Mouse (Mus musculus) cortical plate, adult 2 months (tissue): Measurements from ENCODE around the gene Mboat2. TPM values are rescaled to one million over a fixed set of nuclear protein-coding genes. Genes with fewer than 3 reads are reported as not detected.

ENCODE experiments used
- H3K27ac ChIP-seq: fragments of 200-500 bp; 2 replicates; pipeline ENCODE4 v1.5.1; 2012; ENCODE audit warnings: low read length, control low read depth, inconsistent platforms; ENCODE audit not compliant: insufficient read depth
- H3K4me1 ChIP-seq: fragments of 200-500 bp; 2 replicates; pipeline ENCODE4 v1.6.1; 2011; ENCODE audit warnings: low read length; ENCODE audit not compliant: control insufficient read depth, insufficient read depth
- H3K4me3 ChIP-seq: fragments of 200-500 bp; 2 replicates; pipeline ENCODE4 v1.5.1; 2011; ENCODE audit warnings: mild to moderate bottlenecking, low read length, control low read depth; ENCODE audit not compliant: insufficient read depth
- CTCF ChIP-seq: fragments of 200-500 bp; IDR thresholded peaks from 2 replicates; pipeline ENCODE4 v1.5.1; 2011; ENCODE audit warnings: mild to moderate bottlenecking, control low read depth, low read length; ENCODE audit not compliant: insufficient read depth; ENCODE audit errors: extremely low read depth
- POLR2A ChIP-seq: fragments of 200-500 bp; IDR thresholded peaks from 2 replicates; pipeline ENCODE4 v1.6.1; 2011; ENCODE audit warnings: mild to moderate bottlenecking, low read length, control low read depth; ENCODE audit not compliant: insufficient read depth; ENCODE audit errors: extremely low read depth
- polyA plus RNA-seq: library from polyadenylated mRNA; depleted of rRNA; stranded (reverse); fragments of >200 nt; gene quantifications from 2 replicates; pipeline ENCODE4 v1.2.3, GENCODE M21; 2012

The Mboat2 gene
- polyA plus RNA-seq, 1 experiment: 27.9 TPM

- peak overlapping the region; percentile 91 for H3K27ac ChIP-seq
- peak; percentile 59; the same call in 1 of the 2 replicates for TF ChIP-seq POLR2A
- TF ChIP-seq CTCF: no peak
- H3K4me3 ChIP-seq: peak overlapping the region; percentile 85
- peaks cover 6% of the 10 kb centered on the region for H3K4me1 ChIP-seq
Observed at GRCm38 (mm10) chr12:24831153-24831963, 679 bp downstream of the Mboat2 start.

- Histone ChIP-seq H3K4me3 (peak overlapping the region; percentile 85), H3K4me1 (peaks cover 7% of the 10 kb centered on the region), H3K27ac (no peak overlapping the region)
- TF ChIP-seq POLR2A (no peak), CTCF (no peak)
Observed at GRCm38 (mm10) chr12:24831964-24832427, 1.3 kb downstream of the Mboat2 start.

GRCm38 (mm10) chr12:24832438-24832837, 1.8 kb downstream of the Mboat2 start:
- TF ChIP-seq POLR2A (no peak), CTCF (no peak)
- Histone ChIP-seq H3K27ac (no peak overlapping the region), H3K4me1 (peaks cover 7% of the 10 kb centered on the region), H3K4me3 (peak overlapping the region; percentile 85)

- Histone ChIP-seq H3K4me1 (peaks cover 8% of the 10 kb centered on the region), H3K27ac (no peak overlapping the region), H3K4me3 (no peak overlapping the region)
- TF ChIP-seq POLR2A: no peak
- TF ChIP-seq CTCF: no peak
Observed at GRCm38 (mm10) chr12:24837947-24838346, 7.3 kb downstream of the Mboat2 start.

GRCm38 (mm10) chr12:24841115-24841879, 10.6 kb downstream of the Mboat2 start:
- no peak overlapping the region for H3K27ac ChIP-seq
- H3K4me3 ChIP-seq: no peak overlapping the region
- H3K4me1 ChIP-seq: peaks cover 11% of the 10 kb centered on the region
- TF ChIP-seq POLR2A (no peak), CTCF (no peak)

GRCm38 (mm10) chr12:24842299-24842910, 11.7 kb downstream of the Mboat2 start:
- no peak for TF ChIP-seq POLR2A
- TF ChIP-seq CTCF: no peak
- Histone ChIP-seq H3K4me1 (peaks cover 10% of the 10 kb centered on the region), H3K4me3 (no peak overlapping the region), H3K27ac (no peak overlapping the region)

GRCm38 (mm10) chr12:24843395-24844072, 12.9 kb downstream of the Mboat2 start:
- no peak overlapping the region for H3K27ac ChIP-seq
- no peak overlapping the region for H3K4me3 ChIP-seq
- H3K4me1 ChIP-seq: peaks cover 7% of the 10 kb centered on the region
- no peak for TF ChIP-seq CTCF
- TF ChIP-seq POLR2A: no peak

- TF ChIP-seq POLR2A (no peak), CTCF (0 out of 2 replicates have a peak, but pooled peaks have one; percentile 26)
- H3K27ac ChIP-seq: no peak overlapping the region
- H3K4me1 ChIP-seq: peaks cover 7% of the 10 kb centered on the region
Observed at GRCm38 (mm10) chr12:24845344-24845743, 14.7 kb downstream of the Mboat2 start.

GRCm38 (mm10) chr12:24848107-24848506, 17.4 kb downstream of the Mboat2 start:
- no peak overlapping the region for H3K27ac ChIP-seq
- no peak overlapping the region for H3K4me3 ChIP-seq
- no peak for TF ChIP-seq CTCF
- no peak for TF ChIP-seq POLR2A

More at GRCm38 (mm10) chr12:24845344-24845743, 14.7 kb downstream of the Mboat2 start:
- H3K4me3 ChIP-seq: no peak overlapping the region

More at GRCm38 (mm10) chr12:24848107-24848506, 17.4 kb downstream of the Mboat2 start:
- H3K4me1 ChIP-seq: peaks cover 6% of the 10 kb centered on the region
